Mouse (Mus musculus) stomach, postnatal 0 days (tissue): ENCODE data around the gene Lrrc71.

ENCODE experiments used
- CTCF ChIP-seq: IDR thresholded peaks from 2 replicates; pipeline ENCODE4 v1.5.1; 2016; ENCODE audit warnings: antibody characterized with exemption, low read depth, mild to moderate bottlenecking, moderate library complexity
- EP300 ChIP-seq: optimal IDR thresholded peaks from 2 replicates; pipeline ENCODE3; 2016; ENCODE audit warnings: antibody characterized with exemption

DNA sequence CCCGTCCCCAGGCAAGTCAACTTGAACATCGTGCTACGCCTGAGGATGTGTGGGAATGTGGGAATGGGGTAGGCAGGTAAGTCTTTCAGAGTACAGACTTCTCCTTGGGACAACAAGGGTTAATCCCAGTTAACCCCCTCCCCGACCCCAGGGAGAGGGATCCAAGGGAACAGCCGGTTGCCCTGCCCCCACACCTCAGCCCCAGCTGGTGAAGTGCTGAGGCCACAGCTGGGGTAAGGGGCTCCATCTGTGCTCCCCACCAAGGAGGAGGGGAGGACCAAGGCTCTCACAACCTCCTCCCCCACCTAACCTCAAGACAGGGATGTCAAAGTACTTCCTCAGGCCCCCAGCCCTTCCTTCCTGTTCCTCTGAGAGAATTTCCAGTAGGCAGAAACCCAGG, 41.3 kb upstream of the Lrrc71 start:
- TF ChIP-seq EP300 (no peak), CTCF (no peak)
